Mouse (Mus musculus): ENCODE data around the gene Tmem239. TPM values are rescaled to one million over a fixed set of nuclear protein-coding genes. Genes with fewer than 3 reads are reported as not detected.
A peak's percentile ranks its signal among the peaks of the same experiment; 100 is the strongest.

Tmem239 gene
- polyA plus RNA-seq, 1 experiment from 2014 or later, result 0.15 TPM

- no peak for ATAC-seq (ENCODE audit: insufficient number of reproducible peaks, low FRiP score, low TSS enrichment, low read depth)
- H3K9me3 ChIP-seq, result no peaks in the 10 kb centered on the region
- H3K36me3 ChIP-seq, result peaks cover 77% of the 10 kb centered on the region
- WGBS, result 84% methylated on average over 4 of the region's 4 CpGs
- no peaks in the 10 kb centered on the region for H3K4me1 ChIP-seq
- no peak overlapping the region for H3K4me3 ChIP-seq
- no peak overlapping the region for H3K4me2 ChIP-seq
- H3K27ac ChIP-seq, result no peak overlapping the region
- H3K27me3 ChIP-seq, result no peaks in the 10 kb centered on the region
- no peak overlapping the region for H3K9ac ChIP-seq
Observed at GRCm38 (mm10) chr2:130439840-130440480, 33.7 kb downstream of the Tmem239 start.

- H3K4me1 ChIP-seq, result no peaks in the 10 kb centered on the region
- H3K9ac ChIP-seq, result no peak overlapping the region
- H3K27me3 ChIP-seq, result no peaks in the 10 kb centered on the region
- H3K4me3 ChIP-seq, result no peak overlapping the region
- no peak overlapping the region for H3K4me2 ChIP-seq
- no peak for ATAC-seq (ENCODE audit: insufficient number of reproducible peaks, low FRiP score, low TSS enrichment, low read depth)
- H3K27ac ChIP-seq, result no peak overlapping the region
- 90% methylated on average over 10 of the region's 10 CpGs for WGBS
- peaks cover 77% of the 10 kb centered on the region for H3K36me3 ChIP-seq
- H3K9me3 ChIP-seq, result no peaks in the 10 kb centered on the region
Observed at GRCm38 (mm10) chr2:130442162-130442561, 35.9 kb downstream of the Tmem239 start.

GRCm38 (mm10) chr2:130448449-130448848 lies 42.2 kb downstream of the Tmem239 start:
- H3K4me2 ChIP-seq, result no peak overlapping the region

GRCm38 (mm10) chr2:130449021-130449793 lies 42.9 kb downstream of the Tmem239 start:
- Histone ChIP-seq H3K27ac (peak overlapping the region; percentile 91; the same call in 1 of the 2 replicates), H3K9ac (peak overlapping the region; percentile 85), H3K27me3 (no peaks in the 10 kb centered on the region; the same call in 1 of the 2 replicates), H3K4me2 (peak overlapping the region; percentile 84), H3K9me3 (no peaks in the 10 kb centered on the region), H3K4me1 (peaks cover 24% of the 10 kb centered on the region), H3K4me3 (peak overlapping the region; percentile 93), H3K36me3 (peaks cover 8% of the 10 kb centered on the region)
- WGBS, result 6% methylated on average over 17 of the region's 17 CpGs
- ATAC-seq (ENCODE audit: insufficient number of reproducible peaks, low FRiP score, low TSS enrichment, low read depth), result 0 out of 2 replicates have a peak, but pooled peaks have one; percentile 8

More at GRCm38 (mm10) chr2:130448449-130448848, 42.2 kb downstream of the Tmem239 start:
- Histone ChIP-seq H3K27ac (no peak overlapping the region), H3K27me3 (no peaks in the 10 kb centered on the region; the same call in 1 of the 2 replicates), H3K9me3 (no peaks in the 10 kb centered on the region), H3K9ac (no peak overlapping the region), H3K4me3 (no peak overlapping the region), H3K4me1 (peaks cover 24% of the 10 kb centered on the region), H3K36me3 (peaks cover 15% of the 10 kb centered on the region)
- no peak for ATAC-seq (ENCODE audit: insufficient number of reproducible peaks, low FRiP score, low TSS enrichment, low read depth)

- peak; percentile 96 for ATAC-seq (ENCODE audit: insufficient number of reproducible peaks, low FRiP score, low TSS enrichment, low read depth)
- Histone ChIP-seq H3K9ac (peak within 1 kb of the TSS; percentile 85), H3K9me3 (no peaks in the 10 kb centered on the region), H3K4me1 (peaks cover 24% of the 10 kb centered on the region), H3K27me3 (no peaks in the 10 kb centered on the region; the same call in 1 of the 2 replicates), H3K36me3 (peaks cover 3% of the 10 kb centered on the region; the same call in 1 of the 2 replicates), H3K27ac (peak within 1 kb of the TSS; percentile 91), H3K4me2 (peak within 1 kb of the TSS; percentile 84), H3K4me3 (peak within 1 kb of the TSS; percentile 93)
- under 1% methylated on average over 43 of the region's 50 CpGs for WGBS
Observed at GRCm38 (mm10) chr2:130449794-130450433, 43.6 kb downstream of the Tmem239 start, which contains the start of gene Ptpra. Ptpra (plus strand) TSS chr2:130450278.

GRCm38 (mm10) chr2:130450434-130450796 lies 44.1 kb downstream of the Tmem239 start:
- under 1% methylated on average over 40 of the region's 47 CpGs for WGBS
- peak overlapping the region; percentile 84 for H3K4me2 ChIP-seq
- H3K4me1 ChIP-seq, result peaks cover 24% of the 10 kb centered on the region
- peak overlapping the region; percentile 85 for H3K9ac ChIP-seq
- peak; percentile 78 for ATAC-seq (ENCODE audit: insufficient number of reproducible peaks, low FRiP score, low TSS enrichment, low read depth)
- 0 out of 2 replicates have a peak, but pooled peaks cover 3% of the 10 kb centered on the region for H3K36me3 ChIP-seq
- no peaks in the 10 kb centered on the region for H3K9me3 ChIP-seq
- H3K27ac ChIP-seq, result peak overlapping the region; percentile 91
- peak overlapping the region; percentile 93 for H3K4me3 ChIP-seq
- no peaks in the 10 kb centered on the region; the same call in 1 of the 2 replicates for H3K27me3 ChIP-seq

GRCm38 (mm10) chr2:130451086-130451726 lies 44.9 kb downstream of the Tmem239 start:
- no peaks in the 10 kb centered on the region for H3K9me3 ChIP-seq
- H3K9ac ChIP-seq, result no peak overlapping the region
- peaks cover 24% of the 10 kb centered on the region for H3K4me1 ChIP-seq
- H3K4me3 ChIP-seq, result peak overlapping the region; percentile 93
- no peak overlapping the region for H3K27ac ChIP-seq
- no peak for ATAC-seq (ENCODE audit: insufficient number of reproducible peaks, low FRiP score, low TSS enrichment, low read depth)
- H3K27me3 ChIP-seq, result no peaks in the 10 kb centered on the region; the same call in 1 of the 2 replicates
- H3K4me2 ChIP-seq, result peak overlapping the region; percentile 84
- H3K36me3 ChIP-seq, result no peaks in the 10 kb centered on the region
- 63% methylated on average over 14 of the region's 14 CpGs for WGBS

- 58% methylated on average over 3 of the region's 3 CpGs for WGBS
- no peak for ATAC-seq (ENCODE audit: insufficient number of reproducible peaks, low FRiP score, low TSS enrichment, low read depth)
- Histone ChIP-seq H3K27me3 (no peaks in the 10 kb centered on the region; the same call in 1 of the 2 replicates), H3K27ac (no peak overlapping the region), H3K4me3 (peak overlapping the region; percentile 93; the same call in 1 of the 2 replicates), H3K36me3 (no peaks in the 10 kb centered on the region), H3K9ac (no peak overlapping the region), H3K4me1 (peaks cover 24% of the 10 kb centered on the region), H3K9me3 (no peaks in the 10 kb centered on the region), H3K4me2 (peak overlapping the region; percentile 84)
Observed at GRCm38 (mm10) chr2:130451727-130452090, 45.4 kb downstream of the Tmem239 start.

GRCm38 (mm10) chr2:130452266-130452665 lies 46.0 kb downstream of the Tmem239 start:
- Histone ChIP-seq H3K36me3 (no peaks in the 10 kb centered on the region), H3K9ac (no peak overlapping the region), H3K4me1 (peaks cover 24% of the 10 kb centered on the region), H3K27ac (no peak overlapping the region), H3K27me3 (no peaks in the 10 kb centered on the region; the same call in 1 of the 2 replicates), H3K4me3 (no peak overlapping the region), H3K4me2 (no peak overlapping the region), H3K9me3 (no peaks in the 10 kb centered on the region)
- no peak for ATAC-seq (ENCODE audit: insufficient number of reproducible peaks, low FRiP score, low TSS enrichment, low read depth)
- WGBS, result 51% methylated on average over 2 of the region's 2 CpGs

GRCm38 (mm10) chr2:130453421-130453820 lies 47.1 kb downstream of the Tmem239 start:
- no peaks in the 10 kb centered on the region; the same call in 1 of the 2 replicates for H3K27me3 ChIP-seq
- H3K4me2 ChIP-seq, result no peak overlapping the region
- no peak overlapping the region for H3K4me3 ChIP-seq
- no peak overlapping the region for H3K9ac ChIP-seq
- ATAC-seq (ENCODE audit: insufficient number of reproducible peaks, low FRiP score, low TSS enrichment, low read depth), result no peak
- no peaks in the 10 kb centered on the region for H3K36me3 ChIP-seq
- 58% methylated on average over 6 of the region's 6 CpGs for WGBS
- 0 out of 2 replicates have a peak overlapping the region, but pooled peaks have one; percentile 22 for H3K27ac ChIP-seq
- H3K4me1 ChIP-seq, result peaks cover 24% of the 10 kb centered on the region
- H3K9me3 ChIP-seq, result no peaks in the 10 kb centered on the region

- WGBS, result 80% methylated on average over 6 of the region's 6 CpGs
- no peaks in the 10 kb centered on the region for H3K27me3 ChIP-seq
Observed at GRCm38 (mm10) chr2:130454748-130455370, 48.6 kb downstream of the Tmem239 start.

More at GRCm38 (mm10) chr2:130454748-130455370, 48.6 kb downstream of the Tmem239 start:
- Histone ChIP-seq H3K4me1 (peaks cover 16% of the 10 kb centered on the region), H3K4me2 (no peak overlapping the region), H3K9me3 (no peaks in the 10 kb centered on the region), H3K36me3 (no peaks in the 10 kb centered on the region), H3K9ac (no peak overlapping the region), H3K4me3 (no peak overlapping the region), H3K27ac (no peak overlapping the region)
- ATAC-seq (ENCODE audit: insufficient number of reproducible peaks, low FRiP score, low TSS enrichment, low read depth), result no peak

Data from limb, embryonic 15.5 days (tissue).